Mouse (Mus musculus) MEL (cell line): ENCODE results near the gene Kiss1r. TPM values are rescaled to one million over a fixed set of nuclear protein-coding genes. Genes with fewer than 3 reads are reported as not detected.

Experiments used
- DNase-seq: peaks from one replicate; pipeline ENCODE4 v3.0.0; 2011; ENCODE audit warnings: low read depth, low spot score
- H3K27ac ChIP-seq: 2 replicates; pipeline ENCODE4 v1.5.1; 2012; ENCODE audit warnings: low read depth, mild to moderate bottlenecking, control low read depth, low read length, moderate library complexity; ENCODE audit not compliant: control insufficient read depth
- H3K27me3 ChIP-seq, 2 experiments: fragments of 150-350 bp in 1 of 2; sonication (generic) in 1 of 2; 2 replicates each; pipeline ENCODE4 v1.6.1; 2012; ENCODE audit warnings: low read length in 2 of 2, mild to moderate bottlenecking in 2 of 2, improper control_type of control experiment in 1 of 2, moderate library complexity in 1 of 2; ENCODE audit not compliant: insufficient read depth in 2 of 2, control insufficient read depth in 1 of 2
- H3K36me3 ChIP-seq, 2 experiments: 2 replicates each; pipeline ENCODE4 v1.6.1; 2012 to 2014; ENCODE audit warnings: low read length in 2 of 2, improper control_type of control experiment in 1 of 2, inconsistent platforms in 1 of 2, mild to moderate bottlenecking in 1 of 2; ENCODE audit not compliant: insufficient read depth in 2 of 2, control insufficient read depth in 1 of 2
- H3K4me1 ChIP-seq, 2 experiments: fragments of 150-350 bp in 1 of 2; sonication (generic) in 1 of 2; 2 replicates each; pipeline ENCODE4 v1.6.1; 2012; ENCODE audit warnings: low read length in 2 of 2, improper control_type of control experiment in 1 of 2, mild to moderate bottlenecking in 1 of 2; ENCODE audit not compliant: insufficient read depth in 2 of 2, control insufficient read depth in 1 of 2
- H3K4me3 ChIP-seq, 2 experiments: fragments of 150-350 bp in 1 of 2; sonication (generic) in 1 of 2; 2 replicates each; pipeline ENCODE4 v1.5.1; 2012; ENCODE audit warnings: low read depth in 2 of 2, low read length in 2 of 2, mild to moderate bottlenecking in 2 of 2, moderate library complexity in 2 of 2, control low read depth in 1 of 2, improper control_type of control experiment in 1 of 2; ENCODE audit not compliant: control insufficient read depth in 1 of 2, insufficient read depth in 1 of 2
- H3K79me2 ChIP-seq: 2 replicates; pipeline ENCODE4 v1.6.1; 2012; ENCODE audit warnings: mild to moderate bottlenecking, low read length, moderate library complexity; ENCODE audit not compliant: control insufficient read depth, poor library complexity, insufficient read depth
- H3K9ac ChIP-seq: 2 replicates; pipeline ENCODE4 v1.6.1; 2012; ENCODE audit warnings: low read depth, mild to moderate bottlenecking, control low read depth, low read length, moderate library complexity; ENCODE audit not compliant: control insufficient read depth, poor library complexity, severe bottlenecking
- H3K9me3 ChIP-seq: fragments of 150-350 bp; sonication (generic); replicated peaks from 2 replicates; pipeline ENCODE4 v1.6.1; 2012; ENCODE audit warnings: mild to moderate bottlenecking, low read length, improper control_type of control experiment, moderate library complexity; ENCODE audit not compliant: insufficient read depth
- BHLHE40 ChIP-seq: IDR thresholded peaks from 2 replicates; pipeline ENCODE4 v1.6.1; 2012; ENCODE audit warnings: low read depth, mild to moderate bottlenecking, inconsistent platforms, low read length, improper control_type of control experiment, borderline replicate concordance
- CHD1 ChIP-seq: IDR thresholded peaks from 2 replicates; pipeline ENCODE4 v1.6.1; 2012; ENCODE audit warnings: low read depth, mild to moderate bottlenecking, inconsistent platforms, low read length, improper control_type of control experiment
- CTCF ChIP-seq, 3 experiments: IDR thresholded peaks in 2 of 3; conservative IDR thresholded peaks in 1 of 3; 2 replicates each; pipeline ENCODE4 v1.5.1; 2011 to 2012; ENCODE audit warnings: low read length in 3 of 3, low read depth in 2 of 3, mild to moderate bottlenecking in 2 of 3, improper control_type of control experiment in 1 of 3, inconsistent platforms in 1 of 3, mixed read lengths in 1 of 3, moderate library complexity in 1 of 3; ENCODE audit not compliant: control insufficient read depth in 1 of 3, insufficient read depth in 1 of 3, poor library complexity in 1 of 3, severe bottlenecking in 1 of 3
- E2F4 ChIP-seq: IDR thresholded peaks from 2 replicates; pipeline ENCODE4 v1.6.1; 2011; ENCODE audit warnings: low read depth, low read length, improper control_type of control experiment, borderline replicate concordance
- ELF1 ChIP-seq: IDR thresholded peaks from 2 replicates; pipeline ENCODE4 v1.6.1; 2014; ENCODE audit warnings: low read depth, mild to moderate bottlenecking, inconsistent platforms, low read length, improper control_type of control experiment, moderate library complexity
- EP300 ChIP-seq, 2 experiments: IDR thresholded peaks; 2 replicates each; pipeline ENCODE4 v1.6.1; 2011; ENCODE audit warnings: improper control_type of control experiment in 2 of 2, low read length in 2 of 2, low read depth in 1 of 2, mild to moderate bottlenecking in 1 of 2
- GABPA ChIP-seq: IDR thresholded peaks from 2 replicates; pipeline ENCODE4 v1.6.1; 2012; ENCODE audit warnings: low read depth, mild to moderate bottlenecking, inconsistent platforms, low read length, improper control_type of control experiment, moderate library complexity
- GATA1 ChIP-seq: IDR thresholded peaks from 2 replicates; pipeline ENCODE4 v1.6.1; 2011; ENCODE audit warnings: low read depth, low read length, improper control_type of control experiment
- HCFC1 ChIP-seq: IDR thresholded peaks from 2 replicates; pipeline ENCODE4 v1.6.1; 2012; ENCODE audit warnings: low read depth, mild to moderate bottlenecking, inconsistent platforms, low read length, improper control_type of control experiment, moderate library complexity
- JUND ChIP-seq: IDR thresholded peaks from 2 replicates; pipeline ENCODE4 v1.6.1; 2011; ENCODE audit warnings: low read depth, mild to moderate bottlenecking, improper control_type of control experiment, low read length
- KAT2A ChIP-seq: conservative IDR thresholded peaks from 2 replicates; pipeline ENCODE4 v1.6.1; 2012; ENCODE audit warnings: low read depth, low read length, improper control_type of control experiment, inconsistent platforms
- MAFK ChIP-seq: IDR thresholded peaks from 2 replicates; pipeline ENCODE4 v1.6.1; 2011; ENCODE audit warnings: low read depth, mild to moderate bottlenecking, low read length, improper control_type of control experiment, borderline replicate concordance
- MAX ChIP-seq: IDR thresholded peaks from 2 replicates; pipeline ENCODE4 v1.6.1; 2011; ENCODE audit warnings: low read length, improper control_type of control experiment
- MAZ ChIP-seq: IDR thresholded peaks from 2 replicates; pipeline ENCODE4 v1.6.1; 2012; ENCODE audit warnings: low read depth, mild to moderate bottlenecking, inconsistent platforms, low read length, improper control_type of control experiment
- MEF2A ChIP-seq: IDR thresholded peaks from 2 replicates; pipeline ENCODE4 v1.6.1; 2014; ENCODE audit warnings: low read depth, mild to moderate bottlenecking, inconsistent platforms, low read length, improper control_type of control experiment; ENCODE audit not compliant: poor library complexity, insufficient replicate concordance, severe bottlenecking; ENCODE audit errors: extremely low read depth
- MXI1 ChIP-seq: IDR thresholded peaks from 2 replicates; pipeline ENCODE4 v1.6.1; 2011; ENCODE audit warnings: mild to moderate bottlenecking, low read depth, low read length, improper control_type of control experiment
- MYC ChIP-seq: IDR thresholded peaks from 2 replicates; pipeline ENCODE4 v1.6.1; 2011; ENCODE audit warnings: low read depth, mild to moderate bottlenecking, low read length, improper control_type of control experiment, moderate library complexity
- NELFE ChIP-seq: IDR thresholded peaks from 2 replicates; pipeline ENCODE4 v1.6.1; 2011; ENCODE audit warnings: low read depth, low read length, improper control_type of control experiment
- POLR2A ChIP-seq, 2 experiments: IDR thresholded peaks; 2 replicates each; pipeline ENCODE4 v1.6.1; 2011 to 2012; ENCODE audit warnings: low read length in 2 of 2, mild to moderate bottlenecking in 2 of 2, control low read depth in 1 of 2, improper control_type of control experiment in 1 of 2, low read depth in 1 of 2, moderate library complexity in 1 of 2; ENCODE audit not compliant: control insufficient read depth in 1 of 2, insufficient read depth in 1 of 2, poor library complexity in 1 of 2
- POLR2AphosphoS2 ChIP-seq: IDR thresholded peaks from 2 replicates; pipeline ENCODE4 v1.6.1; 2011; ENCODE audit warnings: low read length, improper control_type of control experiment
- RAD21 ChIP-seq: IDR thresholded peaks from 2 replicates; pipeline ENCODE4 v1.6.1; 2011; ENCODE audit warnings: mild to moderate bottlenecking, low read depth, low read length, improper control_type of control experiment
- RCOR1 ChIP-seq: IDR thresholded peaks from 2 replicates; pipeline ENCODE4 v1.6.1; 2012; ENCODE audit warnings: low read depth, mild to moderate bottlenecking, inconsistent platforms, low read length, improper control_type of control experiment
- TAL1 ChIP-seq: IDR thresholded peaks from 2 replicates; pipeline ENCODE4 v1.6.1; 2012; ENCODE audit warnings: mild to moderate bottlenecking, inconsistent platforms, low read length, moderate library complexity, mixed read lengths
- TBP ChIP-seq: IDR thresholded peaks from 2 replicates; pipeline ENCODE4 v1.8.0; 2011; ENCODE audit warnings: low read depth, low read length, improper control_type of control experiment
- USF1 ChIP-seq: IDR thresholded peaks from 2 replicates; pipeline ENCODE4 v1.6.1; 2014; ENCODE audit warnings: low read depth, mild to moderate bottlenecking, inconsistent platforms, low read length, improper control_type of control experiment, moderate library complexity
- USF2 ChIP-seq, 2 experiments: IDR thresholded peaks; 2 replicates each; pipeline ENCODE4 v1.6.1; 2011 to 2012; ENCODE audit warnings: improper control_type of control experiment in 2 of 2, low read length in 2 of 2, borderline replicate concordance in 1 of 2, inconsistent platforms in 1 of 2, low read depth in 1 of 2, mild to moderate bottlenecking in 1 of 2; ENCODE audit not compliant: insufficient read depth in 1 of 2
- ZC3H11A ChIP-seq: IDR thresholded peaks from 2 replicates; pipeline ENCODE4 v1.6.1; 2012; ENCODE audit warnings: low read depth, mild to moderate bottlenecking, inconsistent platforms, low read length, improper control_type of control experiment
- ZKSCAN1 ChIP-seq: IDR thresholded peaks from 2 replicates; pipeline ENCODE4 v1.6.1; 2012; ENCODE audit warnings: low read depth, mild to moderate bottlenecking, inconsistent platforms, low read length, improper control_type of control experiment, moderate library complexity
- ZMIZ1 ChIP-seq: IDR thresholded peaks from 2 replicates; pipeline ENCODE4 v1.6.1; 2012; ENCODE audit warnings: low read depth, mild to moderate bottlenecking, inconsistent platforms, low read length, improper control_type of control experiment, moderate library complexity
- ZNF384 ChIP-seq: IDR thresholded peaks from 2 replicates; pipeline ENCODE4 v1.6.1; 2012; ENCODE audit warnings: low read depth, mild to moderate bottlenecking, inconsistent platforms, low read length, improper control_type of control experiment
- polyA plus RNA-seq, 2 experiments: library from polyadenylated mRNA; stranded (reverse) in 1 of 2; unstranded in 1 of 2; fragments of >175 nt in 1 of 2; fragments of >200 nt in 1 of 2; gene quantifications; 2 replicates each; pipeline versions ENCODE4 v1.2.1 to v1.2.4; 2012; ENCODE audit warnings: low replicate concordance in 2 of 2, low read depth in 1 of 2; ENCODE audit not compliant: insufficient read length in 2 of 2, insufficient read depth in 1 of 2, missing spikeins in 1 of 2
- total RNA-seq: library from RNA; depleted of rRNA; stranded (reverse); fragments of 300-350 nt; gene quantifications from 2 replicates; pipeline ENCODE4 v1.2.3, GENCODE M21; 2012

Kiss1r gene
- total and polyA plus RNA-seq, 3 experiments, result 9.1 to 23.5 TPM; not detected in 1

- Histone ChIP-seq H3K79me2 (no peaks in the 10 kb centered on the region), H3K9ac (peak within 1 kb of the TSS; percentile 40; the same call in 1 of the 2 replicates), H3K4me3 (peak within 1 kb of the TSS; percentile 23 to 31; a peak in 2 of 4 replicates), H3K27me3 (no peaks in the 10 kb centered on the region), H3K9me3 (no peaks in the 10 kb centered on the region), H3K36me3 (peaks cover 0 to 9% of the 10 kb centered on the region in 2 experiments; a peak in 2 of 4 replicates), H3K27ac (no peak within 1 kb of the TSS), H3K4me1 (peaks cover 6 to 16% of the 10 kb centered on the region in 2 experiments; a peak in 3 of 4 replicates)
- TF ChIP-seq KAT2A (no peak), RCOR1 (no peak), E2F4 (no peak)
- no peak for DNase-seq
Measured at GRCm38 (mm10) chr10:79874290-79874862, 42.4 kb upstream of the Kiss1r start, which contains the start of the genes Prtn3 and Plppr3. Gene Prtn3, plus strand, starts transcription at chr10:79874476. Gene Plppr3, minus strand, starts transcription at chr10:79874634.

GRCm38 (mm10) chr10:79877174-79877573 is 39.6 kb upstream of the Kiss1r start:
- Histone ChIP-seq H3K27me3 (no peaks in the 10 kb centered on the region), H3K4me1 (peaks cover 8 to 35% of the 10 kb centered on the region in 2 experiments; a peak in 3 of 4 replicates), H3K79me2 (no peaks in the 10 kb centered on the region), H3K27ac (peak overlapping the region; percentile 78), H3K4me3 (peak overlapping the region; percentile 43 to 56), H3K9ac (peak overlapping the region; percentile 70), H3K36me3 (peaks cover 0 to 13% of the 10 kb centered on the region in 2 experiments; a peak in 2 of 4 replicates), H3K9me3 (no peaks in the 10 kb centered on the region)
- peak; percentile 92 for DNase-seq
- TF ChIP-seq CHD1 (no peak), RAD21 (no peak), USF1 (0 out of 2 replicates have a peak, but pooled peaks have one; percentile 3), MEF2A (no peak), MYC (peak; percentile 97), KAT2A (no peak), ZKSCAN1 (no peak), JUND (no peak), MAFK (no peak), TAL1 (no peak), POLR2A (IDR thresholded peaks at IDR 0.05; ENCODE audit: control insufficient read depth in 1 of 2, insufficient read depth in 1 of 2, low read depth in 1 of 2, low read length in 2 of 2, poor library complexity in 1 of 2) (peak; percentile 42 to 67; a peak in 2 of 4 replicates), POLR2AphosphoS2 (no peak), NELFE (peak; percentile 38; the same call in 1 of the 2 replicates), ELF1 (peak; percentile 50; the same call in 1 of the 2 replicates), ZNF384 (no peak), GABPA (no peak), USF2 (IDR thresholded peaks at IDR 0.05; ENCODE audit: borderline replicate concordance in 1 of 2, insufficient read depth in 1 of 2, low read depth in 1 of 2, low read length in 2 of 2) (no peak), TBP (peak; percentile 70), GATA1 (0 out of 2 replicates have a peak, but pooled peaks have one; percentile 21), MXI1 (peak; percentile 94), ZMIZ1 (no peak), MAX (peak; percentile 87), CTCF (IDR thresholded peaks at IDR 0.05 in 2 of 3, conservative IDR thresholded peaks at IDR 0.05 in 1 of 3; ENCODE audit: control insufficient read depth in 1 of 3, insufficient read depth in 1 of 3, low read depth in 2 of 3, low read length in 3 of 3, poor library complexity in 1 of 3, severe bottlenecking in 1 of 3) (no peak), HCFC1 (peak; percentile 62), E2F4 (peak; percentile 52; the same call in 1 of the 2 replicates), EP300 (IDR thresholded peaks at IDR 0.05; ENCODE audit: low read depth in 1 of 2, low read length in 2 of 2) (peak; percentile 58 to 64), ZC3H11A (no peak), MAZ (peak; percentile 51; the same call in 1 of the 2 replicates), BHLHE40 (no peak)
